Mouse (Mus musculus) lung, embryonic 16.5 days (tissue): ENCODE data around the gene Txnrd1. TPM values are rescaled to one million over a fixed set of nuclear protein-coding genes. Genes with fewer than 3 reads are reported as not detected.

Source experiments
- ATAC-seq: fragments of 200-750 bp; cut with Nextera tagmentation; 2 replicates; pipeline ENCODE4 v1.8.0; 2017; ENCODE audit warnings: low read depth, mild to moderate bottlenecking, moderate library complexity
- H3K27ac ChIP-seq: fragments of 300-500 bp; sonication (generic); 2 replicates; pipeline ENCODE4 v1.5.1; 2014; ENCODE audit warnings: mild to moderate bottlenecking, control low read depth, low read length
- H3K27me3 ChIP-seq: fragments of 300-500 bp; sonication (generic); 2 replicates; pipeline ENCODE4 v1.6.1; 2014; ENCODE audit warnings: low read depth, low read length, mixed read lengths; ENCODE audit not compliant: control insufficient read depth, insufficient read depth
- H3K36me3 ChIP-seq: fragments of 300-500 bp; sonication (generic); 2 replicates; pipeline ENCODE4 v1.6.1; 2014; ENCODE audit warnings: low read length; ENCODE audit not compliant: control insufficient read depth, insufficient read depth
- H3K4me1 ChIP-seq: fragments of 300-500 bp; sonication (generic); replicated peaks from 2 replicates; pipeline ENCODE4 v1.6.1; 2014; ENCODE audit warnings: low read length, mixed read lengths; ENCODE audit not compliant: control insufficient read depth, insufficient read depth
- H3K4me2 ChIP-seq: fragments of 300-500 bp; sonication (generic); 2 replicates; pipeline ENCODE4 v1.6.1; 2014; ENCODE audit warnings: low read depth, low read length, control low read depth
- H3K4me3 ChIP-seq: fragments of 300-500 bp; sonication (generic); 2 replicates; pipeline ENCODE4 v1.5.1; 2014; ENCODE audit warnings: mild to moderate bottlenecking, low read length, control low read depth
- H3K9ac ChIP-seq: fragments of 300-500 bp; sonication (generic); 2 replicates; pipeline ENCODE4 v1.6.1; 2014; ENCODE audit warnings: low read length, control low read depth
- H3K9me3 ChIP-seq: fragments of 300-500 bp; sonication (generic); 2 replicates; pipeline ENCODE4 v1.6.1; 2016; ENCODE audit warnings: low read length; ENCODE audit not compliant: control insufficient read depth
- WGBS: fragments of 180-500 bp; shearing (Covaris S2); extraction: QIAGEN DNeasy Blood & Tissue Kit; methylation state at CpG from one replicate; pipeline ENCODE4 v1.1.7; 2014; 5-methylcytosine and 5-hydroxymethylcytosine counted together
- polyA plus RNA-seq: library from polyadenylated mRNA; unstranded; fragments of >200 nt; fragmentation: Nextera tagmentation; extraction: Ambion mirVana; gene quantifications from 2 replicates; pipeline ENCODE4 v1.2.1, GENCODE M21; 2015

Txnrd1 gene
- polyA plus RNA-seq, 1 experiment from 2014 or later = 102 TPM

GRCm38 (mm10) chr10:82866832-82867231 is 33.1 kb downstream of the Txnrd1 start:
- ATAC-seq = no peak
- Histone ChIP-seq H3K9me3 (no peaks in the 10 kb centered on the region), H3K9ac (no peak overlapping the region), H3K27me3 (no peaks in the 10 kb centered on the region), H3K4me1 (peaks cover 16% of the 10 kb centered on the region), H3K36me3 (peaks cover 19% of the 10 kb centered on the region), H3K27ac (no peak overlapping the region), H3K4me2 (no peak overlapping the region), H3K4me3 (no peak overlapping the region)
- WGBS = 87% methylated on average over 18 of the region's 18 CpGs

- no peak for ATAC-seq
- no peaks in the 10 kb centered on the region for H3K9me3 ChIP-seq
- no peaks in the 10 kb centered on the region for H3K27me3 ChIP-seq
- H3K4me2 ChIP-seq = no peak overlapping the region
- H3K4me3 ChIP-seq = no peak overlapping the region
- WGBS = 78% methylated on average over 6 of the region's 6 CpGs
- H3K4me1 ChIP-seq = peaks cover 4% of the 10 kb centered on the region
- H3K36me3 ChIP-seq = peaks cover 17% of the 10 kb centered on the region
- no peak overlapping the region for H3K27ac ChIP-seq
- no peak overlapping the region for H3K9ac ChIP-seq
These were observed 34.8 kb downstream of the Txnrd1 start for GRCm38 (mm10) chr10:82868418-82869086.

GRCm38 (mm10) chr10:82875446-82875845 is 41.7 kb downstream of the Txnrd1 start:
- no peak for ATAC-seq
- H3K4me2 ChIP-seq = no peak overlapping the region
- no peaks in the 10 kb centered on the region for H3K9me3 ChIP-seq
- no peak overlapping the region for H3K4me3 ChIP-seq
- H3K27me3 ChIP-seq = no peaks in the 10 kb centered on the region
- WGBS = 84% methylated on average over 10 of the region's 10 CpGs
- no peaks in the 10 kb centered on the region for H3K4me1 ChIP-seq
- H3K36me3 ChIP-seq = peaks cover 38% of the 10 kb centered on the region
- no peak overlapping the region for H3K9ac ChIP-seq
- H3K27ac ChIP-seq = no peak overlapping the region

GRCm38 (mm10) chr10:82876076-82876796 is 42.5 kb downstream of the Txnrd1 start:
- no peak overlapping the region for H3K4me3 ChIP-seq
- H3K4me1 ChIP-seq = no peaks in the 10 kb centered on the region
- no peak overlapping the region for H3K4me2 ChIP-seq
- peaks cover 44% of the 10 kb centered on the region for H3K36me3 ChIP-seq
- H3K27ac ChIP-seq = no peak overlapping the region
- no peak overlapping the region for H3K9ac ChIP-seq
- no peaks in the 10 kb centered on the region for H3K27me3 ChIP-seq
- H3K9me3 ChIP-seq = no peaks in the 10 kb centered on the region
- WGBS = 73% methylated on average over 16 of the region's 16 CpGs
- no peak for ATAC-seq

- WGBS = 73% methylated on average over 6 of the region's 6 CpGs
- no peaks in the 10 kb centered on the region for H3K27me3 ChIP-seq
- peaks cover 42% of the 10 kb centered on the region for H3K36me3 ChIP-seq
- no peaks in the 10 kb centered on the region for H3K9me3 ChIP-seq
- no peak overlapping the region for H3K4me3 ChIP-seq
- H3K4me1 ChIP-seq = peaks cover 3% of the 10 kb centered on the region
- no peak overlapping the region for H3K4me2 ChIP-seq
- no peak for ATAC-seq
- H3K27ac ChIP-seq = no peak overlapping the region
- no peak overlapping the region for H3K9ac ChIP-seq
These were observed 53.6 kb downstream of the Txnrd1 start for GRCm38 (mm10) chr10:82887354-82887753.

- WGBS = 79% methylated on average over 8 of the region's 8 CpGs
- peaks cover 37% of the 10 kb centered on the region for H3K36me3 ChIP-seq
These were observed 54.8 kb downstream of the Txnrd1 start for GRCm38 (mm10) chr10:82888576-82888975.

GRCm38 (mm10) chr10:82889447-82889973 is 55.8 kb downstream of the Txnrd1 start:
- H3K27ac ChIP-seq = no peak overlapping the region; the same call in 1 of the 2 replicates
- H3K9me3 ChIP-seq = no peaks in the 10 kb centered on the region
- H3K36me3 ChIP-seq = peaks cover 32% of the 10 kb centered on the region
- H3K4me2 ChIP-seq = no peak overlapping the region
- WGBS = 40% methylated on average over 9 of the region's 9 CpGs
- peaks cover 3% of the 10 kb centered on the region for H3K4me1 ChIP-seq
- no peaks in the 10 kb centered on the region for H3K27me3 ChIP-seq
- no peak overlapping the region for H3K4me3 ChIP-seq
- peak; percentile 84 for ATAC-seq
- H3K9ac ChIP-seq = no peak overlapping the region

More at GRCm38 (mm10) chr10:82888576-82888975, 54.8 kb downstream of the Txnrd1 start:
- Histone ChIP-seq H3K27ac (no peak overlapping the region), H3K9me3 (no peaks in the 10 kb centered on the region), H3K4me2 (no peak overlapping the region), H3K9ac (no peak overlapping the region), H3K4me3 (no peak overlapping the region), H3K4me1 (peaks cover 3% of the 10 kb centered on the region), H3K27me3 (no peaks in the 10 kb centered on the region)
- no peak for ATAC-seq

- Histone ChIP-seq H3K36me3 (peaks cover 28% of the 10 kb centered on the region), H3K4me1 (peaks cover 3% of the 10 kb centered on the region), H3K4me2 (no peak overlapping the region), H3K27me3 (no peaks in the 10 kb centered on the region), H3K4me3 (no peak overlapping the region), H3K9me3 (no peaks in the 10 kb centered on the region), H3K9ac (no peak overlapping the region), H3K27ac (no peak overlapping the region)
- ATAC-seq = no peak
- WGBS = 73% methylated on average over 2 of the region's 2 CpGs
These were observed 57.2 kb downstream of the Txnrd1 start for GRCm38 (mm10) chr10:82890936-82891335.

GRCm38 (mm10) chr10:82891427-82891826 is 57.7 kb downstream of the Txnrd1 start:
- H3K4me2 ChIP-seq = no peak overlapping the region
- H3K4me3 ChIP-seq = no peak overlapping the region
- H3K27me3 ChIP-seq = no peaks in the 10 kb centered on the region
- no peaks in the 10 kb centered on the region for H3K9me3 ChIP-seq
- H3K27ac ChIP-seq = no peak overlapping the region
- peaks cover 3% of the 10 kb centered on the region for H3K4me1 ChIP-seq
- ATAC-seq = no peak
- 80% methylated on average over 7 of the region's 7 CpGs for WGBS
- no peak overlapping the region for H3K9ac ChIP-seq
- H3K36me3 ChIP-seq = peaks cover 31% of the 10 kb centered on the region
